Mouse (Mus musculus) adrenal gland, postnatal 36 days (tissue): ENCODE data around the gene Amot. TPM values are rescaled to one million over a fixed set of nuclear protein-coding genes. Genes with fewer than 3 reads are reported as not detected.
A peak's percentile ranks its signal among the peaks of the same experiment; 100 is the strongest.

Experiments
- DNase-seq, 2 experiments: peaks; one replicate each; pipeline ENCODE4 v3.0.0; 2021; ENCODE audit warnings: mixed read lengths in 1 of 2
- long read RNA-seq, 2 experiments: library from polyadenylated mRNA; stranded (forward); transcript quantifications; one replicate each; pipeline ENCODE4 v2.0.0; 2021; ENCODE audit warnings: borderline sequencing depth in 2 of 2
- total RNA-seq, 2 experiments: library from RNA; stranded (reverse); gene quantifications; 2 replicates each; pipeline ENCODE4 v1.2.3; 2021

Amot gene
- 1 to 10 TPM; 6.8 to 7.0 TPM for total RNA-seq
- long read RNA-seq, experiment 1, result 0 reads
- long read RNA-seq, experiment 2, partial matches to known transcripts, result 0 of 1 reads
- long read RNA-seq, experiment 2, other reads (novel, unspliced or antisense), result 1 of 1 reads

- DNase-seq, result peak; percentile 92 to 93
Observed at GRCm38 (mm10) chrX:145504717-145505415, at the start of gene Amot. TSS of gene Amot (minus strand) at chrX:145505181.

GRCm38 (mm10) chrX:145545060-145545459, 40.1 kb upstream of the Amot start:
- no peak for DNase-seq

DNA sequence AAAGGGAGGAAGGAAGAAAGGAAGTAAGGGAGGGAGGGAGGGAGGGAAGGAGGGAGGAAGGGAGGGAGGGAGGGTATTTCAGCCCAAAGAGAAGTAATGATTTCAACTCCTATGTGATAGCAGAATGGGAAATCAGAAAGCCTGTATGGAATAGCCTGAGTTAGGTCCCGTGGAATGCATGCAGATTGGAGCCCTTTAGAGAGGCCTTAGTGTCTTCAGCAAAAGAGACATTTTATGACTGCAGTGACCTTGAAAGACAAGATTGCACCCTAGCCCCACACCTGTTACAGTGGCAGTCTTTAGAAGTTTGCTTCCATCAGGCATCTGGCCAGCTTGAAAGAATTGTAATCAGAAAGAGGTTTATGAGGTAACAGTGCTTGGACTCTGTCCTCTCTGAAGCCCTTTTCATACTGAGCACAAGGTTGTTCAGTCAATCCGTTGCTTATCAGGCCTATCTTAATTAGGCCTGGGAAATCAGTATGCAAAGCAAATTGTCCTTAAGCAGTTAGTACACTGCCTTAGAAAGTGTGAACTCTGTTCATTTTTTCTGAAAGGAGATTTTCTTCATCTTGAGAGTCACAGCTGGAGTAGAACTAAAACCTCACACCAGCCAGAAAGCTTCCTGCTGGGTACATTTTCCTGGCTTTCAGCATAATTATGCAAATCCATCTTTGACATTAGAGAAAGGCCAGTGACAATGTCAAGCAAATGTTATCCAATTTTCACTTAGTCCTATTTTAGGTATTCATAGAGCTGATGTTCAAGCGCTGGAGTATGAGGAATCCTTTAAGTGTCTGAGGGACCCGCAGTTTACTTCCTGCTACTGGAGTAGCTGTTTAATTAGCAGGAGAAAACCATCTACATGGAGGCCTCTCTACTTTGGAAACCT, 38.9 kb upstream of the Amot start:
- no peak for DNase-seq

GRCm38 (mm10) chrX:145541050-145541449, 36.1 kb upstream of the Amot start:
- DNase-seq, result no peak

DNA sequence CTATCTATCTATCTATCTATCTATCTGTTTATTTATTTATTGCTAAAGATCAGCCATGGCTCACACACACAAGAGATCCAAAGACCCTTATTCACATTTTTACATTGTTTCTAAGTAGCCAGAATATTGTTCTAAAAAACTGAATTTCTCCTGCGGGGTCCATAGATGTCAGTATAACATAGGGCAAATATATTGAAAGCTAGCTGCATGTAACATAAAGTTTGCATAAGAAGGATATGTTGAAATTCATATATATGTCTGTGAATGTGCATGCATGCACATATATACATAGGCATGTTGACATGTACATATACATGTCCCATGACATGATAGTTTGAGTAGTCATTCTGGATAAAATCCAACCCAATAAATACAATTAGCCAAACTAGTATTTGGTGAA, 35.3 kb upstream of the Amot start:
- DNase-seq, result no peak

DNA sequence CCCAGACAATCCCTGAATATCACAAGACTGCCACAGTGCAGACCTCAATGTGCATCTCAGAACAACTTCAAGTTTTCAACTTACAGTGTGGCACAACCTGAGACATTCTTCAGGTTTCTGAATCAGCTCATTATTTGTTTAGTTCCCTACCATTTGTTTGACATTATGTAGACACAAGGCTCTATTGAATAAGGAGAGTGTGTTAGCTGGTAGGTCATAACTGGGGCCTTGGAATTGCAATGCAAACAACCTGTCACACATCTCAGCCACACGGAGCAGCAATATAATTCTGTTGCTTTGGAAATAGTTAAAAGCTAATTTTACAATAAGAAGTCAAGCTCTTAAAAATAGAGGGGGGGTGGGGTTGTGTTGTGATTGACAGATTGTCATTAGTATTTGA, 24.6 kb upstream of the Amot start:
- no peak for DNase-seq

DNA sequence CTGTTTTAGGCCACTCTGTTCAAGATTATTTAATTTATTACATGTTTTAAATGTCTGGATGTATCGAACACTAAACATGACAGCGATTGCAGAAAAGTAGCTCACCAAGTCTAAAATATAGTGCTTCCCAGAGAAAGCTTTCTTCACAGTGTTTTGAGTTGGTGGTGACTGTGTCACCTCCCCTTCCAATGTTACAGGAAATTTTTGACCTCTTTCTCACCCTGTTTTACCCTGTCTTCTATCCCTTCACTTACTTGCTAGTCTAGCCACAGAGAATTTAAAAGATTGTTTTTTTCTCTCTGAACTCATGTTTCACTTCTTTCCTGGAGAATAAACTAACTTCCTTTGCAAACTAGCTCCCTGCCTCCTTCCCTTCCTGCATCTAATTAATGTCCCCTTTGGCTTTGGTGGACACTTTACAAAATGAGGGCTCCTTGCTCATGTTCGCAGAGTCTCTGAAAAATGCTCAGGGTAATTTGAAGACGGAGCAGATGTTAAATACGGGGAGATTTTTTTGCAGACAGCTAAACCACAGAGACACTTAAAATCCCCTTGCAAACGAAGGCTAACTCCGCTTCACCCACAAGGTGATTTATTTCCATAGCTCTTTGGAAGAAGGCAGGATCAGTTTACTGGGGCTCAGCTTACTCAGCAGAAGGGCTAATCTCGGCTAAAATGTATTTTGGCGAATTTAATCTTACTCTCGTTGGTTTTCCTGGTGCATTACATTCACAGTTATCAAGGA, 11.5 kb upstream of the Amot start:
- no peak for DNase-seq

DNA sequence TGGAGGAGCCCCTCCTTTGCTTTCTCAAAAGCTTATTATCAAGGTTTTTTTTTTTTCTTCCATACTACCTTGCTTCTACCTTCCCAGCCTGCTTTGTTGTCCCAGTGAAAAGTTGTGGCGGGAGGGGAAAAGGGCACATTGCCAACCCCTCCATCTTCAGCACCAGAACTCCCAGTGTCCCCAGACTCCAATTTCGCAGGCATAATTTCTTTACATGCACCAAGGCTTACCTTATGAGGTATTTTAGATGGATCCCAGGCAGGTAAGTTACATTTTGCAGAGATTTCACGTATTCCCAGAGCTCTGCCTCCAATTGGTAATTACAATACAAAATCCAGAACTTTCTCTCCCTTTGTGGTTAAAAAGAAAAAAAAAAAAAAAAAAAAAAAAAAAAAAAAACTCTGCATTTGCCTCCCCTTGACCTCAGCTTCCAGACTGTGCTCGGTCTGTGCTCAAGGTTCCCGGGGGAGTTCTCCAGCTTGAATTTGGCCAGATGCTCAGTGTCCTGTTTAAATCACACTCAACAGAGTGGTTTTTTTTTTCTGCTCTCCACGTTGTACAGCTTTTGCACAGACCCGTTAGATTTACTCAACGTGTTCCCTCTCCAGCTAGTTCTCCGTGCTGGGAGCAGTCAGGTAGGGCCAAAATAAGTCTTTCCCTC, 10.6 kb upstream of the Amot start:
- peak; percentile 10 to 25 for DNase-seq

GRCm38 (mm10) chrX:145510675-145511074, 5.7 kb upstream of the Amot start:
- DNase-seq, result no peak

DNA sequence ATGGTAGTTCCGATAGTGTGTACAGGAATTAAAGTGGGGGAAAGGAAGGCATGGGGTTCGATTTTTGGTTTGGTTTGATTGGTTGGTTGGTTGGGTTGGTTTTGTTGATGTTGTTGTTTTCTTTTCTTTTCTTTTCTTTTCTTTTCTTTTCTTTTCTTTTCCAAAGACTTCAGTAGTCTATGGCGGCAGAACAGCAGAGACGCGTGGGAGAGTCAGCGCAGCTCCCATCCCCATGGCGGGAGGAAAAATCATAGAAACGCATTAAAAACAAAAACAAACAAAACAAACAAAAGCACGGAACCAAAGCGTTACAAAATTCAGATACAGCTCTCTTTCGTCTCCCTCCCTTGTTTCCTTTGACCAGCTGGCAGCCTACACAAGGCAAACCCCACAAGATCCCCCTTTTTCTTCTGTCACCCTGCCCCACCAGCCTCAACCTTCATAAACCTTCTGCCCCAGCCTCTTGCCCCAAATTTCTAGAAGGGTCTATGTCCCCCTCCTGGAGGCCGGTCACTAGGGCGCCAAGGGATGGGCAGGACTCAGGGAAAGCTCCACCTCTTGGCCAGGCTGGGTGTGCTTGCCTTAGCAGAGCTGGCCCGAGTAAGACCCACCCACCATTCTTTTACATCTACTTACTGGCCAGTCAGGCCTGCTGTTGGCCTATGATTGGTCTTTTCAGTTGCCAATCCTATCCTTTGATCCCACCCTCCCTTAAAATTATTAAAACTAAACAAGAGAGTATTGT, 648 bp upstream of the Amot start:
- peak; percentile 75 to 82 for DNase-seq

GRCm38 (mm10) chrX:145501666-145502355, 3.2 kb downstream of the Amot start:
- no peak for DNase-seq

DNA sequence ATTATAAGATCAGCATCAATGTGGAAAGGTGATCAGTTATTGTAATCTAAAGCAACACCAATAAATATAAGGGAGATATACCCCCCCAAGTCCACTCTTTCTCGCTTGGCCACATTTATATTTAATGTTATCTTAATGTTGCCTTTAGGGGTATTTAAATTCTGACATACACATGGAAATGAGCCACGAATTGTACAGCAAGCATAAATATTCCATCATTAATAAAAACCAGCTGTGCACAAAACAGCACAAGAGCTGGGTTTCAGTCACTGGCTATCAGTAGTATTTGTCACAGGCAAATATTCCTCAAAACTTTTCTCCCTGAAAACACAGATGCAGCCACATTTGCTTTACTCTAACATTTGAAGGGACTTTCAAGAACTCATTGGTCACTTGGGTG, 5.9 kb downstream of the Amot start:
- no peak for DNase-seq

- no peak for DNase-seq
Observed at GRCm38 (mm10) chrX:145498691-145499090, 6.3 kb downstream of the Amot start.

DNA sequence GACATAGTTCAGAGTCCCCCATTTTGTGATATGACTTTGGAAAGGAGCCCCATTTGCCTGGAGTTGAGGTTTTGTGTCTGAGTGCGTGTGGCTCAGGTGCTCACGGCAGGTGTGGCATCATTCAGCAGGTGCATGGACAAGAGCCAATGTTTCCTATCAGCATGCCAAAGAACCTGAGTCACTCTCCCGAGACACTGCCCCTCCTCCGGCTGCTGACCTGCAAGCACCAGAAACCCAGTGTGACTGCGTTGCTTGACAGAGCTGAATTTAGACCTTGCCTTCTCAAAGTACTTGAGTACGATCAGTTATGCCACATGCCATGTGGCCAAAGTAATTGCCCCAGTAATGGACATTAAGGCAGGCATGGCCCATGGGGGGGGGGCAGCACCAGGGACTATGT, 7.5 kb downstream of the Amot start:
- DNase-seq, result no peak

- no peak for DNase-seq
Observed at GRCm38 (mm10) chrX:145495381-145495780, 9.6 kb downstream of the Amot start.

DNA sequence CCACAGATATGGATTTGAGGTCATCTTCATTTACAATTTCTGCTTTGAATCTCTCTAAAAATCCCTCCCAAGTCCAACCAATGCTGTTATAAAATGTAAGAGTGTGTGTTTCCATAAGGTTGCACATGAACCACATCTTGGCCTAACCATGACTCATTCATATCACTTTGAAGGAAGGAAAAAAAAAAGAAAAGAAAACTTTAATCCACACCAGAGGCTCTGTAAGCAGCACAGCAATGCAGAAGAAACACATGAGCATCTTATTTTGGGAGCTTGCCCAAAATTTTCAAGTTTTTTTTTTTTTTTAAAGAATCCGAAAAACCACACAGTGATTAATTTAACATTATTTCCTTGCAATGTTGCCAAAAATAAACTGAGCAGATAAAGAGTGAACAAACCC, 14.2 kb downstream of the Amot start:
- DNase-seq, result no peak

DNA sequence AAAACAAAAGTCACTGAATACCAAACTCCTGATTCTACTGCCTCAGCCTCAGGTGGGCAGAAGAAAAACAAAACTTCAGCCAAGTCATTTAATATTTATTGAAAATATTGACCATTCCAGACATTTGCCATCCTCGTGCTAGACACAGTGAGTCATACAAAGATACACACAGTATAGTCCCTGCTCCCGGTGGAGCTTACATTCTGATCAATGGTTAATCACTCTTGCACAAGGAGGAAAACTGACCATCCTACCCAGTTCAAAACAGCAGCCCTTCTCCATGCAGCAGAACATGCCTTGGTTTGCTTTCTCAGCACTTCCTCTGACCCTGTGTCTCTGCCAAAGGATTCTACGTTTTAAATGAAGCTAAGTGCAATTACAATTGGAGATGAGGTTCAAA, 14.6 kb downstream of the Amot start:
- DNase-seq, result no peak

DNA sequence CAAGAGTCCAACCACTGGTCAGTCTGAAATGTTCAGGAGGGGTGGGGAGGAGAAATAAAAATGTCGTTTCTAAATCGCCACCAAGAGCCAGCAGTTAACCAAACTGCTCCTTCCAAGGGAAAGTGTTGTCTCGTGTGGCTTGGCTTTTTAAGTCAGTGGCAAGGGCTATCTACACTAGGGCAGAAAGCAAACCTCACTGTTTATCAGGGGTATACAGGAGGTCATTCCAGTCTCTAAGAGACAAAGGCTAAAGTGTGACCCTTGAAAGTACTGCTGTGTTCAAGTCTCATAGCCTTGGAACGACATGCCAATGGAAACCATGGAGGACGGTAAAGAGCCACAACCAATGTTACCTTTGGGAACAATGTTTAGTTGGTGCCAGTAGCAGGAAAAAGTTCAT, 15.0 kb downstream of the Amot start:
- no peak for DNase-seq

GRCm38 (mm10) chrX:145485495-145485894, 19.5 kb downstream of the Amot start:
- no peak for DNase-seq

DNA sequence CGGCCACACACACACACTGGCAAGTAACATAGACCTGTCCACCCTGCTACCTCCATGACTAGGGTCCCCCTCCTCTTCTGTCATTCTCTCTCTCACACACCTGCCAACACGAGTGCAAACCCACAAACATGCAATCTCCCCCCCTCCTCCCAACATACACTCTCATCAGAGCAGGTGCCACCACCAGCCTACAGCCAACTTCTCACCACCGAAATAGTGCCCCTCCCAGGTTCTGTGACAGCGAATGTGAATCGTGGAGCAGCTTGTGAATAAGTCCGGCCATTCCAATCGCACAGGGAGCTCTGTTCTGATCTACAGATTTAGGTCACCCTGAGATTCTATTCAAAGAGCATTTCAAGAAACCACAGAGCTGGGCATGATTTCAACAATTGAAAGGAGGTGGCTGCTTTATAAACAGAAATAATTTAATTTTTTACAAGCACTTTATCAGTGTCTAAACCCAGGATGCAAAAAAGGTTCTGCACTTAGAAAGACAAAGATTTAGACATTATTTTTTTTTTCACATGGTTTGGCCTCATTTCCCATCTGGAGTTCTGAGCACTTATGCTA, 21.4 kb downstream of the Amot start:
- no peak for DNase-seq
